8 mouse cellular contexts compared by ENCODE assay signal in the genomic region with DNA sequence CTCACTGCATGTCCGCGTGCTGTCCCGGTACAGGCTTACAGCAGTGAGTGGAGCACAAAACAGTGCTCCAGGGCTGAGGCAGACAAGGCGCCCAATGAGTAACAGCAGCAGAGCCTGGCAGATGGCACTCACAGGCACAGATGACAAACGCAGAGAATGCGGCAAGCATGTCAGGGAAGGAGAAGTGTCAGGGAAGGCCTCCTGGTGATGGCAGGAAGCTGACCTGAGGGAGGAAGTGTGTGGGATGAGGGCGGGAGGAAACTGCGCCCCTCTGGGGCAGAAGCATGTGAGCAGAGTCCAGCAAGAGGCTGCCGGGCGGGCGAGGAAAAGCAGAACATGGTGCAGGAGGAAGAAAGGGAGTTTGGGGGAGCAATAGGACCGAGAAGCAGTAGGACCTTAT.
DNase-seq lines count a peak whose midpoint lies in the region; ATAC-seq lines count a peak whose summit lies in the region.

No protein-coding gene starts in this region.

- peaks cover 63% of the 10 kb centered on the region for H3K36me3 ChIP-seq in limb, embryonic 10.5 days
- peaks cover 14% of the 10 kb centered on the region; the same call in 1 of the 2 replicates for H3K36me3 ChIP-seq in midbrain, embryonic 11.5 days (ENCODE audit: control insufficient read depth, insufficient read depth, low read length)

- no peak overlapping the region for H3K9ac ChIP-seq in midbrain, embryonic 11.5 days (ENCODE audit: low read length)

- no peak overlapping the region for H3K4me2 ChIP-seq in midbrain, embryonic 11.5 days

- no peaks in the 10 kb centered on the region for H3K9me3 ChIP-seq in limb, embryonic 10.5 days (replicated peaks)
- H3K9me3 ChIP-seq in midbrain, embryonic 11.5 days (ENCODE audit: control insufficient read depth, low read length): no peaks in the 10 kb centered on the region

- no peaks in the 10 kb centered on the region for H3K27me3 ChIP-seq in limb, embryonic 10.5 days (ENCODE audit: low read depth, poor library complexity, severe bottlenecking)
- H3K27me3 ChIP-seq in midbrain, embryonic 11.5 days (ENCODE audit: control insufficient read depth, insufficient read depth, low read length): no peaks in the 10 kb centered on the region

- H3K27ac ChIP-seq in limb, embryonic 10.5 days: peak overlapping the region; percentile 23; the same call in 1 of the 2 replicates
- H3K27ac ChIP-seq in midbrain, embryonic 11.5 days (ENCODE audit: low read depth, low read length): no peak overlapping the region

- H3K4me1 ChIP-seq in limb, embryonic 10.5 days: no peaks in the 10 kb centered on the region; the same call in 1 of the 2 replicates
- H3K4me1 ChIP-seq in midbrain, embryonic 11.5 days (ENCODE audit: control insufficient read depth, insufficient read depth, low read length): no peaks in the 10 kb centered on the region

- no peak overlapping the region for H3K4me3 ChIP-seq in limb, embryonic 10.5 days
- H3K4me3 ChIP-seq in midbrain, embryonic 11.5 days (ENCODE audit: low read depth, low read length): no peak overlapping the region

- peak; percentile 29 to 38 for DNase-seq in kidney, postnatal 4 days
- DNase-seq in kidney, postnatal 36 days: no peak
- peak; percentile 88 for DNase-seq in brain, adult 2 months (ENCODE audit: low read depth, low spot score)
- DNase-seq in cerebellum, postnatal 36 days: peak; percentile 60 to 61
- no peak for DNase-seq in limb, embryonic 10.5 days (ENCODE audit: low spot score)
- no peak for DNase-seq in MN1 (ENCODE audit: low spot score)
- no peak for DNase-seq in left cerebral cortex, adult 18-20 months (ENCODE audit: low spot score in 2 of 2)
- no peak for DNase-seq in midbrain, embryonic 11.5 days (ENCODE audit: low spot score, missing footprints)

- 89% methylated on average over 12 of the region's 12 CpGs for WGBS in limb, embryonic 10.5 days
- WGBS in midbrain, embryonic 11.5 days: 89% methylated on average over 12 of the region's 12 CpGs

- ATAC-seq in midbrain, embryonic 11.5 days (ENCODE audit: low FRiP score): no peak

Comparison
In these comparisons a context has a peak if more than half of its experiments do, and no peak if none do; other contexts are left out.
1. DNase-seq: peak in kidney, postnatal 4 days (2 of 2), brain, adult 2 months (single experiment) and cerebellum, postnatal 36 days (2 of 2); none in kidney, postnatal 36 days (0 of 2), limb, embryonic 10.5 days (single experiment), MN1 (single experiment), left cerebral cortex, adult 18-20 months (0 of 2) and midbrain, embryonic 11.5 days (single experiment).